Mouse (Mus musculus): ENCODE measurements around the gene Plgrkt. TPM values are rescaled to one million over a fixed set of nuclear protein-coding genes. Genes with fewer than 3 reads are reported as not detected.

Gene Plgrkt
- total and polyA plus RNA-seq, 2 experiments from 2014 or later = 27.9 to 58.7 TPM

GRCm38 (mm10) chr19:29406042-29407017, 39.1 kb upstream of the Plgrkt start:
- no peak overlapping the region for H3K27ac ChIP-seq
- H3K9me3 ChIP-seq (ENCODE audit: low read length) = no peaks in the 10 kb centered on the region
- H3K4me2 ChIP-seq (ENCODE audit: low read depth, low read length) = no peak overlapping the region
- no peaks in the 10 kb centered on the region for H3K4me1 ChIP-seq (ENCODE audit: insufficient read depth, low read length)
- H3K36me3 ChIP-seq (ENCODE audit: insufficient read depth, low read length) = no peaks in the 10 kb centered on the region
- no peak for TF ChIP-seq CTCF (IDR thresholded peaks at IDR 0.05; ENCODE audit: low read depth)
- no peak overlapping the region for H3K4me3 ChIP-seq (ENCODE audit: low read length)
- H3K9ac ChIP-seq (replicated peaks; ENCODE audit: low read length) = no peak overlapping the region
- H3K27me3 ChIP-seq (ENCODE audit: insufficient read depth, low read length) = no peaks in the 10 kb centered on the region
- WGBS = 86% methylated on average over 18 of the region's 18 CpGs
- no peak for DNase-seq (ENCODE audit: low spot score)
- ATAC-seq = no peak

GRCm38 (mm10) chr19:29405388-29405787, 38.2 kb upstream of the Plgrkt start:
- ATAC-seq (no peak), DNase-seq (ENCODE audit: low spot score) (no peak)
- TF ChIP-seq CTCF (IDR thresholded peaks at IDR 0.05; ENCODE audit: low read depth) = no peak
- H3K4me2 ChIP-seq (ENCODE audit: low read depth, low read length) = no peak overlapping the region
- 70% methylated on average over 2 of the region's 2 CpGs for WGBS
- H3K4me3 ChIP-seq (ENCODE audit: low read length) = no peak overlapping the region
- H3K27me3 ChIP-seq (ENCODE audit: insufficient read depth, low read length) = no peaks in the 10 kb centered on the region
- no peaks in the 10 kb centered on the region for H3K9me3 ChIP-seq (ENCODE audit: low read length)
- no peaks in the 10 kb centered on the region for H3K4me1 ChIP-seq (ENCODE audit: insufficient read depth, low read length)
- no peak overlapping the region for H3K27ac ChIP-seq
- no peaks in the 10 kb centered on the region for H3K36me3 ChIP-seq (ENCODE audit: insufficient read depth, low read length)
- H3K9ac ChIP-seq (replicated peaks; ENCODE audit: low read length) = no peak overlapping the region

GRCm38 (mm10) chr19:29403251-29403650, 36.1 kb upstream of the Plgrkt start:
- 93% methylated on average over 4 of the region's 4 CpGs for WGBS
- ATAC-seq (no peak), DNase-seq (ENCODE audit: low spot score) (no peak)
- no peaks in the 10 kb centered on the region for H3K4me1 ChIP-seq (ENCODE audit: insufficient read depth, low read length)
- no peaks in the 10 kb centered on the region for H3K9me3 ChIP-seq (ENCODE audit: low read length)
- no peak for TF ChIP-seq CTCF (IDR thresholded peaks at IDR 0.05; ENCODE audit: low read depth)
- no peak overlapping the region for H3K4me3 ChIP-seq (ENCODE audit: low read length)
- H3K36me3 ChIP-seq (ENCODE audit: insufficient read depth, low read length) = no peaks in the 10 kb centered on the region
- H3K4me2 ChIP-seq (ENCODE audit: low read depth, low read length) = no peak overlapping the region
- no peak overlapping the region for H3K9ac ChIP-seq (replicated peaks; ENCODE audit: low read length)
- no peaks in the 10 kb centered on the region for H3K27me3 ChIP-seq (ENCODE audit: insufficient read depth, low read length)
- no peak overlapping the region for H3K27ac ChIP-seq

- Histone ChIP-seq H3K4me1 (ENCODE audit: insufficient read depth, low read length) (no peaks in the 10 kb centered on the region), H3K4me2 (ENCODE audit: low read depth, low read length) (no peak overlapping the region), H3K4me3 (ENCODE audit: low read length) (no peak overlapping the region), H3K27me3 (ENCODE audit: insufficient read depth, low read length) (no peaks in the 10 kb centered on the region), H3K36me3 (ENCODE audit: insufficient read depth, low read length) (no peaks in the 10 kb centered on the region), H3K9me3 (ENCODE audit: low read length) (no peaks in the 10 kb centered on the region), H3K9ac (replicated peaks; ENCODE audit: low read length) (no peak overlapping the region), H3K27ac (no peak overlapping the region)
- TF ChIP-seq CTCF (IDR thresholded peaks at IDR 0.05; ENCODE audit: low read depth) = no peak
- WGBS = 93% methylated on average over 4 of the region's 4 CpGs
- DNase-seq (ENCODE audit: low spot score) (no peak), ATAC-seq (no peak)
Observed at GRCm38 (mm10) chr19:29402621-29403020, 35.4 kb upstream of the Plgrkt start.

GRCm38 (mm10) chr19:29400466-29400865, 33.3 kb upstream of the Plgrkt start:
- H3K36me3 ChIP-seq (ENCODE audit: insufficient read depth, low read length) = no peaks in the 10 kb centered on the region
- no peak overlapping the region for H3K9ac ChIP-seq (replicated peaks; ENCODE audit: low read length)
- H3K9me3 ChIP-seq (ENCODE audit: low read length) = no peaks in the 10 kb centered on the region
- H3K4me3 ChIP-seq (ENCODE audit: low read length) = no peak overlapping the region
- no peaks in the 10 kb centered on the region for H3K27me3 ChIP-seq (ENCODE audit: insufficient read depth, low read length)
- no peak for TF ChIP-seq CTCF (IDR thresholded peaks at IDR 0.05; ENCODE audit: low read depth)
- H3K27ac ChIP-seq = no peak overlapping the region
- no peak for ATAC-seq
- no peaks in the 10 kb centered on the region for H3K4me1 ChIP-seq (ENCODE audit: insufficient read depth, low read length)
- DNase-seq (ENCODE audit: low spot score) = no peak
- 93% methylated on average over 3 of the region's 3 CpGs for WGBS
- H3K4me2 ChIP-seq (ENCODE audit: low read depth, low read length) = no peak overlapping the region

- Histone ChIP-seq H3K9ac (replicated peaks; ENCODE audit: low read length) (no peak overlapping the region), H3K27ac (no peak overlapping the region), H3K4me1 (ENCODE audit: insufficient read depth, low read length) (no peaks in the 10 kb centered on the region), H3K4me2 (ENCODE audit: low read depth, low read length) (no peak overlapping the region), H3K4me3 (ENCODE audit: low read length) (no peak overlapping the region), H3K9me3 (ENCODE audit: low read length) (no peaks in the 10 kb centered on the region), H3K36me3 (ENCODE audit: insufficient read depth, low read length) (no peaks in the 10 kb centered on the region), H3K27me3 (ENCODE audit: insufficient read depth, low read length) (no peaks in the 10 kb centered on the region)
- no peak for TF ChIP-seq CTCF (IDR thresholded peaks at IDR 0.05; ENCODE audit: low read depth)
- WGBS = 87% methylated on average over 4 of the region's 4 CpGs
- no peak for DNase-seq (ENCODE audit: low spot score)
- ATAC-seq = no peak
Observed at GRCm38 (mm10) chr19:29399786-29400185, 32.6 kb upstream of the Plgrkt start.

GRCm38 (mm10) chr19:29396353-29396752, 29.2 kb upstream of the Plgrkt start:
- Histone ChIP-seq H3K9ac (replicated peaks; ENCODE audit: low read length) (no peak overlapping the region), H3K4me3 (ENCODE audit: low read length) (no peak overlapping the region), H3K9me3 (ENCODE audit: low read length) (no peaks in the 10 kb centered on the region), H3K27me3 (ENCODE audit: insufficient read depth, low read length) (no peaks in the 10 kb centered on the region), H3K4me1 (ENCODE audit: insufficient read depth, low read length) (no peaks in the 10 kb centered on the region), H3K4me2 (ENCODE audit: low read depth, low read length) (no peak overlapping the region), H3K27ac (no peak overlapping the region), H3K36me3 (ENCODE audit: insufficient read depth, low read length) (no peaks in the 10 kb centered on the region)
- TF ChIP-seq CTCF (IDR thresholded peaks at IDR 0.05; ENCODE audit: low read depth) = no peak
- WGBS = 76% methylated on average over 1 of the region's 1 CpGs
- DNase-seq (ENCODE audit: low spot score) (no peak), ATAC-seq (no peak)
